Comparison of ENCODE assay signal across 23 mouse cellular contexts in genomic region chr2:73478805-73479204, GRCm38 (mm10). TPM values are rescaled to one million over a fixed set of nuclear protein-coding genes. Genes with fewer than 3 reads are reported as not detected.
DNase-seq lines count a peak whose midpoint lies in the region; ATAC-seq and TF ChIP-seq lines count a peak whose summit lies in the region.
"Had no signal": no experiment of that assay in that cellular context is flagged by ENCODE, and none has a peak within 500 bp of the region (broad histone marks: within the 10 kb centered on the region; RNA-seq: fewer than 3 reads in every experiment).

No protein-coding gene starts in this region.

- WGBS in midbrain, postnatal 0 days = 92% methylated on average over 6 of the region's 6 CpGs
- 92% methylated on average over 6 of the region's 6 CpGs for WGBS in midbrain, embryonic 16.5 days
- 96% methylated on average over 6 of the region's 6 CpGs for WGBS in small intestine, adult 2 months

- no peak for TF ChIP-seq POLR2A in small intestine, adult 2 months (IDR thresholded peaks at IDR 0.05; ENCODE audit: low read depth, low read length)

- no peak overlapping the region for H3K27ac ChIP-seq in layer of hippocampus, adult 2 months
- H3K27ac ChIP-seq in midbrain, postnatal 0 days (ENCODE audit: low read depth, low read length) = no peak overlapping the region
- H3K27ac ChIP-seq in midbrain, embryonic 16.5 days (ENCODE audit: low read length) = no peak overlapping the region
- H3K27ac ChIP-seq in small intestine, adult 2 months (ENCODE audit: insufficient read depth, low read depth, low read length) = no peak overlapping the region
- H3K27ac ChIP-seq: forebrain, embryonic 15.5 days; hindbrain, embryonic 12.5 days; lung, embryonic 15.5 days; midbrain, embryonic 12.5 days; neural tube, embryonic 13.5 days had no signal

- no peaks in the 10 kb centered on the region for H3K9me3 ChIP-seq in midbrain, postnatal 0 days (ENCODE audit: low read length)
- no peaks in the 10 kb centered on the region for H3K9me3 ChIP-seq in midbrain, embryonic 16.5 days (replicated peaks; ENCODE audit: control insufficient read depth, low read length, poor library complexity, severe bottlenecking)
- H3K9me3 ChIP-seq: forebrain, embryonic 15.5 days; lung, embryonic 15.5 days; midbrain, embryonic 12.5 days; neural tube, embryonic 13.5 days had no signal

- no peak overlapping the region for H3K4me2 ChIP-seq in midbrain, postnatal 0 days (ENCODE audit: low read depth, low read length, poor library complexity, severe bottlenecking)
- no peak overlapping the region for H3K4me2 ChIP-seq in midbrain, embryonic 16.5 days (ENCODE audit: low read length)
- H3K4me2 ChIP-seq: embryonic facial prominence, embryonic 13.5 days; forebrain, embryonic 15.5 days; heart, embryonic 12.5 days; hindbrain, embryonic 12.5 days; lung, embryonic 15.5 days; midbrain, embryonic 12.5 days; neural tube, embryonic 13.5 days had no signal

- TF ChIP-seq CTCF in layer of hippocampus, adult 2 months (conservative IDR thresholded peaks at IDR 0.05) = peak; percentile 51
- 0 out of 2 replicates have a peak, but pooled peaks have one; percentile 17 for TF ChIP-seq CTCF in midbrain, postnatal 0 days (IDR thresholded peaks at IDR 0.05)
- TF ChIP-seq CTCF in small intestine, adult 2 months (IDR thresholded peaks at IDR 0.05; ENCODE audit: extremely low read depth, insufficient read length, insufficient replicate concordance, low read depth, low read length) = peak; percentile 30; the same call in 1 of the 2 replicates

- H3K36me3 ChIP-seq in midbrain, postnatal 0 days (ENCODE audit: insufficient read depth, low read length) = no peaks in the 10 kb centered on the region
- no peaks in the 10 kb centered on the region for H3K36me3 ChIP-seq in midbrain, embryonic 16.5 days (ENCODE audit: control insufficient read depth, insufficient read depth, low read length)
- peaks cover 4% of the 10 kb centered on the region; the same call in 1 of the 2 replicates for H3K36me3 ChIP-seq in small intestine, adult 2 months (ENCODE audit: control insufficient read depth, insufficient read depth, low read length)
- H3K36me3 ChIP-seq: forebrain, embryonic 15.5 days; G1E; heart, embryonic 12.5 days; hindbrain, embryonic 12.5 days; midbrain, embryonic 12.5 days; neural tube, embryonic 13.5 days had no signal

- no peak for ATAC-seq in midbrain, postnatal 0 days (ENCODE audit: low FRiP score)
- ATAC-seq in midbrain, embryonic 16.5 days = no peak
- ATAC-seq: forebrain, embryonic 15.5 days had no signal

- DNase-seq in layer of hippocampus, adult 2 months (ENCODE audit: low spot score in 2 of 2) = no peak
- DNase-seq in layer of hippocampus, postnatal 10 days (ENCODE audit: low spot score in 2 of 2) = no peak
- no peak for DNase-seq in midbrain, postnatal 0 days (ENCODE audit: low spot score)
- DNase-seq in ES-CJ7 (ENCODE audit: low read depth, low spot score) = peak; percentile 12
- no peak for DNase-seq in adipocyte (ENCODE audit: low spot score)
- DNase-seq in kidney, postnatal 10 days = no peak
- DNase-seq: cerebellum, adult 9-11 months; gastrocnemius, postnatal 36 days; heart, postnatal 14 days; kidney, adult 8-10 months; layer of hippocampus, adult 9-11 months; spleen, adult 18-20 months; thymus, postnatal 14 days had no signal

- H3K4me1 ChIP-seq in midbrain, postnatal 0 days (ENCODE audit: insufficient read depth, low read length) = no peaks in the 10 kb centered on the region
- H3K4me1 ChIP-seq in midbrain, embryonic 16.5 days (ENCODE audit: control insufficient read depth, insufficient read depth, low read length) = no peaks in the 10 kb centered on the region
- H3K4me1 ChIP-seq in small intestine, adult 2 months (ENCODE audit: control insufficient read depth, insufficient read depth, insufficient read length, low read length) = no peaks in the 10 kb centered on the region

- no peaks in the 10 kb centered on the region for H3K27me3 ChIP-seq in midbrain, postnatal 0 days (ENCODE audit: insufficient read depth, low read length)
- no peaks in the 10 kb centered on the region for H3K27me3 ChIP-seq in midbrain, embryonic 16.5 days (ENCODE audit: control insufficient read depth, insufficient read depth, low read depth, low read length)
- H3K27me3 ChIP-seq in small intestine, adult 2 months (ENCODE audit: control insufficient read depth, insufficient read depth, low read length) = no peaks in the 10 kb centered on the region
- H3K27me3 ChIP-seq: embryonic facial prominence, embryonic 13.5 days; forebrain, embryonic 15.5 days; heart, embryonic 12.5 days; hindbrain, embryonic 12.5 days; lung, embryonic 15.5 days; midbrain, embryonic 12.5 days; neural tube, embryonic 13.5 days had no signal

- H3K4me3 ChIP-seq in layer of hippocampus, adult 2 months = no peak overlapping the region
- H3K4me3 ChIP-seq in midbrain, postnatal 0 days (ENCODE audit: low read depth, low read length) = no peak overlapping the region
- no peak overlapping the region for H3K4me3 ChIP-seq in midbrain, embryonic 16.5 days (ENCODE audit: low read depth, low read length)
- H3K4me3 ChIP-seq in small intestine, adult 2 months (ENCODE audit: low read depth, low read length) = no peak overlapping the region
- H3K4me3 ChIP-seq: embryonic facial prominence, embryonic 13.5 days; forebrain, embryonic 15.5 days; heart, embryonic 12.5 days; hindbrain, embryonic 12.5 days; lung, embryonic 15.5 days; midbrain, embryonic 12.5 days; neural tube, embryonic 13.5 days had no signal

- H3K9ac ChIP-seq in midbrain, postnatal 0 days (replicated peaks; ENCODE audit: low read length, poor library complexity, severe bottlenecking) = no peak overlapping the region
- no peak overlapping the region for H3K9ac ChIP-seq in midbrain, embryonic 16.5 days (ENCODE audit: low read depth, low read length)
- H3K9ac ChIP-seq: embryonic facial prominence, embryonic 13.5 days; forebrain, embryonic 15.5 days; heart, embryonic 12.5 days; hindbrain, embryonic 12.5 days; lung, embryonic 15.5 days; midbrain, embryonic 12.5 days; neural tube, embryonic 13.5 days had no signal

RNA-seq across cellular contexts. Expression of gene Wipf1, which starts 50.7 kb away (rescaled TPM):
- total RNA-seq in layer of hippocampus, adult 2 months (2021) = 1 to 10 TPM; 8.1 to 10.0 TPM
- 10 to 100 TPM in 1 of 2 experiments, 1 to 10 TPM in 1; 9.7 to 10.8 TPM for total RNA-seq in layer of hippocampus, postnatal 10 days (2021)
- 1.8 and 4.3 TPM in 2 replicates for total RNA-seq in midbrain, postnatal 0 days (2014; rRNA removed)
- 2.1 and 2.4 TPM in 2 replicates for polyA plus RNA-seq in midbrain, postnatal 0 days (2015; fragmentation: Nextera tagmentation; extraction: Ambion mirVana)
- polyA plus RNA-seq in midbrain, embryonic 16.5 days (2015; fragmentation: Nextera tagmentation; extraction: Ambion mirVana) = 2.1 and 2.6 TPM in 2 replicates
- 8.5 and 18.9 TPM in 2 replicates for polyA plus RNA-seq in small intestine, adult 2 months (2012; rRNA removed)
